Mouse (Mus musculus) kidney, postnatal 0 days (tissue): Measurements from ENCODE around the gene Gm15217. TPM values are rescaled to one million over a fixed set of nuclear protein-coding genes. Genes with fewer than 3 reads are reported as not detected.

ENCODE experiments used
- ATAC-seq: fragments of 200-750 bp; cut with Nextera tagmentation; replicated peaks from 2 replicates; pipeline ENCODE4 v1.8.0; 2017; ENCODE audit warnings: low read depth, moderate number of reproducible peaks, moderate TSS enrichment, moderate library complexity; ENCODE audit not compliant: low FRiP score
- DNase-seq: peaks from one replicate; pipeline ENCODE4 v3.0.0-alpha.2; 2016; ENCODE audit warnings: low spot score
- H3K27ac ChIP-seq: fragments of 300-500 bp; sonication (generic); 2 replicates; pipeline ENCODE4 v1.5.1; 2014; ENCODE audit warnings: mild to moderate bottlenecking
- H3K27me3 ChIP-seq: fragments of 300-500 bp; sonication (generic); 2 replicates; pipeline ENCODE4 v1.6.1; 2014; ENCODE audit warnings: low read length, mixed read lengths; ENCODE audit not compliant: insufficient read depth
- H3K36me3 ChIP-seq: fragments of 300-500 bp; sonication (generic); 2 replicates; pipeline ENCODE4 v1.6.1; 2014; ENCODE audit warnings: low read length, mixed read lengths; ENCODE audit not compliant: insufficient read depth
- H3K4me1 ChIP-seq: fragments of 300-500 bp; sonication (generic); replicated peaks from 2 replicates; pipeline ENCODE4 v1.6.1; 2014; ENCODE audit warnings: antibody characterized with exemption, low read length, mixed read lengths; ENCODE audit not compliant: insufficient read depth
- H3K4me2 ChIP-seq: fragments of 300-500 bp; sonication (generic); 2 replicates; pipeline ENCODE4 v1.6.1; 2014; ENCODE audit warnings: mild to moderate bottlenecking, low read length, moderate library complexity, mixed read lengths
- H3K4me3 ChIP-seq: fragments of 300-500 bp; sonication (generic); replicated peaks from 2 replicates; pipeline ENCODE4 v1.5.1; 2014; ENCODE audit warnings: low read depth, low read length
- H3K9ac ChIP-seq: fragments of 300-500 bp; sonication (generic); 2 replicates; pipeline ENCODE4 v1.6.1; 2014; ENCODE audit warnings: low read depth, low read length
- H3K9me3 ChIP-seq: fragments of 300-500 bp; sonication (generic); replicated peaks from 2 replicates; pipeline ENCODE4 v1.6.1; 2016; ENCODE audit warnings: low read length, inconsistent platforms, mixed read lengths
- CTCF ChIP-seq: IDR thresholded peaks from 2 replicates; pipeline ENCODE4 v1.5.1; 2016; ENCODE audit warnings: antibody characterized with exemption, low read depth, mild to moderate bottlenecking, moderate library complexity
- WGBS: fragments of 180-500 bp; shearing (Covaris S2); extraction: QIAGEN DNeasy Blood & Tissue Kit; methylation state at CpG from one replicate; pipeline ENCODE4 v1.1.7; 2014; 5-methylcytosine and 5-hydroxymethylcytosine counted together
- polyA plus RNA-seq: library from polyadenylated mRNA; unstranded; fragments of >200 nt; fragmentation: Nextera tagmentation; extraction: Ambion mirVana; gene quantifications from 2 replicates; pipeline ENCODE4 v1.2.1, GENCODE M21; 2015

Gene Gm15217
- 4.5 and 6.4 TPM in 2 replicates for polyA plus RNA-seq

- ATAC-seq, result no peak
- no peak within 1 kb of the TSS for H3K27ac ChIP-seq
- no peak for TF ChIP-seq CTCF
- no peak for DNase-seq
- H3K9me3 ChIP-seq, result no peaks in the 10 kb centered on the region
- H3K4me3 ChIP-seq, result peak within 1 kb of the TSS; percentile 19
- peaks cover 7% of the 10 kb centered on the region; the same call in 1 of the 2 replicates for H3K36me3 ChIP-seq
- H3K4me2 ChIP-seq, result peak within 1 kb of the TSS; percentile 56
- H3K4me1 ChIP-seq, result no peaks in the 10 kb centered on the region
- 64% methylated on average over 12 of the region's 12 CpGs for WGBS
- peak within 1 kb of the TSS; percentile 43; the same call in 1 of the 2 replicates for H3K9ac ChIP-seq
- no peaks in the 10 kb centered on the region for H3K27me3 ChIP-seq
These were observed at the start of gene Gm15217 for GRCm38 (mm10) chr14:46379285-46379684. Gm15217 (plus strand) TSS chr14:46379414.

- Histone ChIP-seq H3K27ac (no peak overlapping the region), H3K4me3 (no peak overlapping the region), H3K4me1 (no peaks in the 10 kb centered on the region), H3K4me2 (no peak overlapping the region), H3K9ac (no peak overlapping the region), H3K27me3 (no peaks in the 10 kb centered on the region), H3K36me3 (no peaks in the 10 kb centered on the region), H3K9me3 (no peaks in the 10 kb centered on the region)
- DNase-seq (no peak), ATAC-seq (no peak)
- no peak for TF ChIP-seq CTCF
- 83% methylated on average over 8 of the region's 8 CpGs for WGBS
These were observed 45.6 kb upstream of the Gm15217 start for GRCm38 (mm10) chr14:46333421-46334237.

- Histone ChIP-seq H3K4me3 (no peak overlapping the region), H3K4me1 (no peaks in the 10 kb centered on the region), H3K9me3 (no peaks in the 10 kb centered on the region), H3K9ac (no peak overlapping the region), H3K27me3 (no peaks in the 10 kb centered on the region), H3K27ac (no peak overlapping the region), H3K4me2 (no peak overlapping the region), H3K36me3 (no peaks in the 10 kb centered on the region)
- ATAC-seq (no peak), DNase-seq (no peak)
- TF ChIP-seq CTCF, result no peak
- WGBS, result 88% methylated on average over 11 of the region's 11 CpGs
These were observed 40.4 kb upstream of the Gm15217 start for GRCm38 (mm10) chr14:46338801-46339200.

DNA sequence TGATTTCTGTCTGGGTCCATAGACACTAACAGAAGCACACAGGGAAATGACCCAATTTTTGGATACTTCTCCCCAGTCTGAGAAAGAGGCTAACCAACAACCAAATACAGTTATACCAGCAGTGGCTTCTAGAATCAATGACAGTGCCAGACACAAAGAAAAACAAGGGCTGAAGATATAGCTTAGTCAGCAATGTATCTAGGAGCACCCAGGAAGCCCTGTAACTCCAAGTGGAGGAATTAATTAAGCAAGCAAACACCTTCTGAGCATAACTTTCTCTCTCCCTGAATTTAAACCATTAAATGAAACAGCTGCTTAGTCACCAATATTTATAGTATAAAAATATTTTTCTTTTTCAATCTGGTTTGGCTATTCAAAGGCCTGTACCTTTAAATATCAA, 34.5 kb upstream of the Gm15217 start:
- H3K27me3 ChIP-seq, result no peaks in the 10 kb centered on the region
- no peaks in the 10 kb centered on the region for H3K4me1 ChIP-seq
- no peaks in the 10 kb centered on the region for H3K36me3 ChIP-seq
- no peak overlapping the region for H3K9ac ChIP-seq
- H3K27ac ChIP-seq, result no peak overlapping the region
- no peak overlapping the region for H3K4me3 ChIP-seq
- DNase-seq (no peak), ATAC-seq (no peak)
- no peak overlapping the region for H3K4me2 ChIP-seq
- TF ChIP-seq CTCF, result no peak
- H3K9me3 ChIP-seq, result no peaks in the 10 kb centered on the region

DNA sequence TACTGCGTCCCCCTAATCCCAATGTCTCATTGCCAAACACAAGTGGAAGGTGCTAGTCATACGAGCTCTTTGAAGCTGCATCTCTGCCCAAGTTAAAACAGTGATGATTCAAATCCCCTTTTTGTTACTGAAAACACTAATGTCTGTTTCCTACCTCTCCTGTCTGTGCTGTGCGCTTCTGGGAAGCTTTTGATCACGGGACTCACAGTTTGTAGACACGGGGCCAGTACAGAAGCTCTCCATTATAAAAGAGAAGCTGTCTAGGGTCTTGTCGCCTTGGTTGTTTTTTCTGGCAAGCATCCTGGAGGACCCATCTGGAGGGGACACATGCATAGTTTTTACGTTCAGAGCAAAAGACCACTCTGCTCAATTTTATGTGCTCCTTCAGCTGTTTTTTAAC, 21.9 kb upstream of the Gm15217 start:
- Histone ChIP-seq H3K27ac (no peak overlapping the region), H3K9ac (no peak overlapping the region), H3K9me3 (no peaks in the 10 kb centered on the region), H3K4me2 (no peak overlapping the region), H3K27me3 (no peaks in the 10 kb centered on the region), H3K4me3 (no peak overlapping the region), H3K4me1 (no peaks in the 10 kb centered on the region), H3K36me3 (no peaks in the 10 kb centered on the region)
- WGBS, result 52% methylated on average over 7 of the region's 7 CpGs
- ATAC-seq (no peak), DNase-seq (no peak)
- no peak for TF ChIP-seq CTCF

- no peak for TF ChIP-seq CTCF
- Histone ChIP-seq H3K4me1 (no peaks in the 10 kb centered on the region), H3K27ac (no peak overlapping the region), H3K4me2 (no peak overlapping the region), H3K9ac (no peak overlapping the region), H3K4me3 (no peak overlapping the region), H3K9me3 (no peaks in the 10 kb centered on the region), H3K36me3 (no peaks in the 10 kb centered on the region), H3K27me3 (no peaks in the 10 kb centered on the region)
- DNase-seq, result no peak
- WGBS, result 47% methylated on average over 8 of the region's 8 CpGs
- no peak for ATAC-seq
These were observed 21.5 kb upstream of the Gm15217 start for GRCm38 (mm10) chr14:46357696-46358095.
